Mouse (Mus musculus): Measurements from ENCODE around the gene Ppt2. TPM values are rescaled to one million over a fixed set of nuclear protein-coding genes. Genes with fewer than 3 reads are reported as not detected.

Gene Ppt2
- 14.4 and 16.0 TPM in 2 replicates for polyA plus RNA-seq (2012; rRNA removed)

GRCm38 (mm10) chr17:34627943-34628643 is at the start of gene Ppt2:
Gene Ppt2, minus strand, starts transcription at chr17:34628510.

GRCm38 (mm10) chr17:34670235-34670634 is 41.9 kb upstream of the Ppt2 start, which contains the start of gene Tnxb:
Gene Tnxb, plus strand, starts transcription at chr17:34670535.

GRCm38 (mm10) chr17:34646906-34647787 is 18.8 kb upstream of the Ppt2 start, which contains the start of gene Atf6b:
Gene Atf6b, plus strand, starts transcription at chr17:34647146.

GRCm38 (mm10) chr17:34644608-34645007 is 16.3 kb upstream of the Ppt2 start, which contains the start of gene Fkbpl:
Gene Fkbpl, plus strand, starts transcription at chr17:34644764.

GRCm38 (mm10) chr17:34629221-34629751 is 976 bp upstream of the Ppt2 start, which contains the start of gene Prrt1:
Gene Prrt1, plus strand, starts transcription at chr17:34629533.

GRCm38 (mm10) chr17:34615871-34616270 is 12.4 kb downstream of the Ppt2 start, which contains the start of gene Egfl8:
Gene Egfl8, minus strand, starts transcription at chr17:34615971.

GRCm38 (mm10) chr17:34604061-34604508 is 24.2 kb downstream of the Ppt2 start, which contains the start of gene Agpat1:
Gene Agpat1, plus strand, starts transcription at chr17:34604262.

GRCm38 (mm10) chr17:34603375-34604060 is 24.8 kb downstream of the Ppt2 start, which contains the start of gene Rnf5:
Gene Rnf5, minus strand, starts transcription at chr17:34603690.

GRCm38 (mm10) chr17:34597566-34598095 is 30.7 kb downstream of the Ppt2 start, which contains the start of gene Ager:
Gene Ager, plus strand, starts transcription at chr17:34597862.

GRCm38 (mm10) chr17:34591029-34591993 is 37.0 kb downstream of the Ppt2 start, which contains the start of gene Pbx2:
Gene Pbx2, plus strand, starts transcription at chr17:34591266.

GRCm38 (mm10) chr17:34589681-34590101 is 38.6 kb downstream of the Ppt2 start, which contains the start of gene Gpsm3:
Gene Gpsm3, plus strand, starts transcription at chr17:34589806.

Other genes starting within 250 kb of the Ppt2 start
- gene BC051142, start 229.7 kb downstream of the Ppt2 start, polyA plus RNA-seq (2012; rRNA removed) = 0.19 and 0.24 TPM in 2 replicates
- gene Btnl4, start 151.2 kb downstream of the Ppt2 start, polyA plus RNA-seq (2012; rRNA removed) = 0.04 TPM in 1 of 2 replicates, not detected in the other
- 0.07 TPM in 1 of 2 replicates, not detected in the other for gene Btnl6, start 111.2 kb downstream of the Ppt2 start, polyA plus RNA-seq (2012; rRNA removed)
- 1.3 TPM in 2 replicates for gene Notch4, start 64.2 kb downstream of the Ppt2 start, polyA plus RNA-seq (2012; rRNA removed)
- gene Gpsm3, start 38.7 kb downstream of the Ppt2 start, polyA plus RNA-seq (2012; rRNA removed) = 8.8 and 11.4 TPM in 2 replicates
- gene Pbx2, start 37.2 kb downstream of the Ppt2 start, polyA plus RNA-seq (2012; rRNA removed) = 25.0 and 32.0 TPM in 2 replicates
- gene Ager, start 30.6 kb downstream of the Ppt2 start, polyA plus RNA-seq (2012; rRNA removed) = 1.8 and 2.5 TPM in 2 replicates
- 70.1 and 71.2 TPM in 2 replicates for gene Rnf5, start 24.8 kb downstream of the Ppt2 start, polyA plus RNA-seq (2012; rRNA removed)
- gene Agpat1, start 24.2 kb downstream of the Ppt2 start, polyA plus RNA-seq (2012; rRNA removed) = 28.5 and 31.7 TPM in 2 replicates
- 0.44 and 0.77 TPM in 2 replicates for gene Egfl8, start 12.5 kb downstream of the Ppt2 start, polyA plus RNA-seq (2012; rRNA removed)
- 0.03 and 0.06 TPM in 2 replicates for gene Prrt1, start 1.0 kb upstream of the Ppt2 start, polyA plus RNA-seq (2012; rRNA removed)
- gene Fkbpl, start 16.3 kb upstream of the Ppt2 start, polyA plus RNA-seq (2012; rRNA removed) = 1.1 and 1.2 TPM in 2 replicates
- gene Atf6b, start 18.6 kb upstream of the Ppt2 start, polyA plus RNA-seq (2012; rRNA removed) = 13.7 and 14.1 TPM in 2 replicates
- 0.65 and 0.73 TPM in 2 replicates for gene Tnxb, start 42.0 kb upstream of the Ppt2 start, polyA plus RNA-seq (2012; rRNA removed)
- gene C4b, start 115.4 kb upstream of the Ppt2 start, polyA plus RNA-seq (2012; rRNA removed) = 128 and 142 TPM in 2 replicates
- gene Cyp21a1, start 176.1 kb upstream of the Ppt2 start, polyA plus RNA-seq (2012; rRNA removed) = not detected in 2 replicates
- 12.4 and 13.7 TPM in 2 replicates for gene Stk19, start 208.4 kb upstream of the Ppt2 start, polyA plus RNA-seq (2012; rRNA removed)
- gene Dxo, start 208.5 kb upstream of the Ppt2 start, polyA plus RNA-seq (2012; rRNA removed) = 16.6 and 19.9 TPM in 2 replicates
- 18.6 and 23.0 TPM in 2 replicates for gene Skiv2l, start 221.7 kb upstream of the Ppt2 start, polyA plus RNA-seq (2012; rRNA removed)
- 26.7 and 28.4 TPM in 2 replicates for gene Nelfe, start 221.9 kb upstream of the Ppt2 start, polyA plus RNA-seq (2012; rRNA removed)
- gene Cfb, start 234.0 kb upstream of the Ppt2 start, polyA plus RNA-seq (2012; rRNA removed) = 687 and 748 TPM in 2 replicates